Mouse (Mus musculus) monocyte, adult 5-6 weeks (primary cell): ENCODE results near the gene Vmn1r175. TPM values are rescaled to one million over a fixed set of nuclear protein-coding genes. Genes with fewer than 3 reads are reported as not detected.
"Not testable (repeated sequence)": the region's sequence is repeated elsewhere in the genome, so short reads cannot be mapped to it uniquely, and the experiment has no call there.

Experiments used
- ATAC-seq: fragments of 153-309, 156-312 bp; replicated peaks from 2 replicates; pipeline ENCODE4 v1.8.0; 2017; ENCODE audit warnings: mild to moderate bottlenecking; ENCODE audit not compliant: low TSS enrichment, insufficient number of reproducible peaks, severe bottlenecking, poor library complexity, low FRiP score
- total RNA-seq: library from RNA; stranded (forward); fragments of 200-1000, 200-491, 200-594 nt; gene quantifications from 3 replicates; pipeline ENCODE4 v1.2.3, GENCODE M21; 2017

Gene Vmn1r175
- not detected in 3 replicates for total RNA-seq

DNA sequence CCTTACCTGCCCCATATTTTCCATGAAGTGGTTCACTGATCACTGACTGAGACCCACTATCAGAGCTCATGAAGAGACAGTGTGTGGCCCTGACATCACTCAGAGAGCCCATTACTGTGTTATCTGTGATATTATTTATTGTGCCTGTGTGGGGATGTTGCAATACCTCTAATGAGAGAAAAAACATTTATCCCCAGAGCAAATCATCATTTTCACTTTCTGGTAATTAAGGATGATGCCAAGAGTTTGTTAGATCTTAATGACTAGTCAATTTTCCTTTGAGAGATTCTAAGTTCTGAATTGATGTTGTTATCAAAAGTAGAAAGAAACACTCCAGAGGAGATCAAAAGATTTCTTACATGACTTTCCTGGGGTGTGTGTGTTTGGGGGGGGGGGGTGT, at the start of gene Vmn1r175:
TSS of gene Vmn1r175 (minus strand) at position 101 of the 400 bp plus-strand sequence.
- ATAC-seq, result not testable (repeated sequence)

- ATAC-seq, result not testable (repeated sequence)
Observed at GRCm38 (mm10) chr7:23837272-23837671, 26.8 kb upstream of the Vmn1r175 start, which contains the start of gene Vmn1r176. Vmn1r176 (minus strand) TSS chr7:23837372.

GRCm38 (mm10) chr7:23784526-23784925, 25.9 kb downstream of the Vmn1r175 start:
- no peak for ATAC-seq

Other genes with a start within 250 kb of the Vmn1r175 start
- not detected in 3 replicates for gene Vmn1r169, start 235.1 kb downstream of the Vmn1r175 start, total RNA-seq
- gene Vmn1r170, start 204.5 kb downstream of the Vmn1r175 start, total RNA-seq, result not detected in 3 replicates
- 0.39 TPM in 1 of 3 replicates, not detected in the others for gene Vmn1r171, start 179.9 kb downstream of the Vmn1r175 start, total RNA-seq
- gene Vmn1r172, start 152.3 kb downstream of the Vmn1r175 start, total RNA-seq, result not detected in 3 replicates
- gene Vmn1r173, start 109.9 kb downstream of the Vmn1r175 start, total RNA-seq, result not detected in 3 replicates
- not detected in 3 replicates for gene Vmn1r174, start 58.4 kb downstream of the Vmn1r175 start, total RNA-seq
- not detected in 3 replicates for gene Vmn1r176, start 26.7 kb upstream of the Vmn1r175 start, total RNA-seq
- not detected in 3 replicates for gene Vmn1r177, start 55.8 kb upstream of the Vmn1r175 start, total RNA-seq
- gene Vmn1r178, start 81.4 kb upstream of the Vmn1r175 start, total RNA-seq, result not detected in 3 replicates
- not detected in 3 replicates for gene Vmn1r179, start 116.3 kb upstream of the Vmn1r175 start, total RNA-seq
- not detected in 3 replicates for gene Vmn1r180, start 140.0 kb upstream of the Vmn1r175 start, total RNA-seq
- gene Vmn1r181, start 164.0 kb upstream of the Vmn1r175 start, total RNA-seq, result not detected in 3 replicates
- gene V1rd19, start 191.0 kb upstream of the Vmn1r175 start, total RNA-seq, result not detected in 3 replicates
- not detected in 3 replicates for gene Vmn1r183, start 242.6 kb upstream of the Vmn1r175 start, total RNA-seq